Comparison of ENCODE assay signal across 14 mouse cellular contexts in the genomic region with DNA sequence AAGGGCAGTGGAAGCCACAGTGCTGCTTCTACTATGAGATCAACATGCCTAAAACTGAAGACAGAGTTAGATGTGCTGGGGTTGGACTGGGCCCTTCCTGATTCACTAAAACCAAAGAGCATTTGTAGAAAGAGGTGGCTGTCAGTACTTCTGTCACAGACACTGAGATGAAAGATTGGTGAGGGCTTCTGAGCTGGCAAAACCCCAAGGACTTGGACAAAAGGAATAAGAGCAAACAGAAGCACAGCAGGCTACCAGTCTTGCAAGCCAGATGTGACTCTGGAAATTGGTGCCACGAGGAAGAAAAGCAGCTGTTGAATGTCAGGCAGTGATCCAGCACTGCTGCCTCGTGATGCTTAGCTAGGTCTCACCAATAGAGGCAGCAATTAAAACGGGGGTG. TPM values are rescaled to one million over a fixed set of nuclear protein-coding genes. Genes with fewer than 3 reads are reported as not detected.
A peak's percentile ranks its signal among the peaks of the same experiment; 100 is the strongest.
DNase-seq lines count a peak whose midpoint lies in the region; ATAC-seq and TF ChIP-seq lines count a peak whose summit lies in the region.
"Had no signal": no experiment of that assay in that cellular context is flagged by ENCODE, and none has a peak within 500 bp of the region (broad histone marks: within the 10 kb centered on the region; RNA-seq: fewer than 3 reads in every experiment).

No protein-coding gene starts in this region.

- no peaks in the 10 kb centered on the region for H3K36me3 ChIP-seq in heart, embryonic 11.5 days (ENCODE audit: control insufficient read depth, insufficient read depth, low read length)
- no peaks in the 10 kb centered on the region for H3K36me3 ChIP-seq in thymus, adult 2 months (ENCODE audit: control insufficient read depth, insufficient read depth, low read length)

- no peaks in the 10 kb centered on the region for H3K9me3 ChIP-seq in heart, embryonic 11.5 days (replicated peaks; ENCODE audit: control insufficient read depth, low read length)

- TF ChIP-seq CTCF in thymus, adult 2 months (IDR thresholded peaks at IDR 0.05; ENCODE audit: borderline replicate concordance, control insufficient read depth, extremely low read depth, insufficient read depth, low read length, poor library complexity), result no peak

- H3K27ac ChIP-seq in heart, embryonic 11.5 days (ENCODE audit: low read depth, low read length), result no peak overlapping the region
- no peak overlapping the region for H3K27ac ChIP-seq in thymus, adult 2 months (ENCODE audit: control insufficient read depth, insufficient read depth, low read length)

- DNase-seq in heart, adult 18-20 months, result peak; percentile 65 to 69
- peak; percentile 33 for DNase-seq in 3T3-L1 (ENCODE audit: low read depth, low spot score)
- peak; percentile 41 for DNase-seq in heart, adult 8-10 months (ENCODE audit: low spot score)
- peak; percentile 44 to 53 for DNase-seq in lung, adult 18-20 months
- DNase-seq in thymus, adult 2 months, result no peak
- no peak for DNase-seq in right cerebral cortex, postnatal 25 days
- DNase-seq in B cell, adult 2 months, result no peak
- DNase-seq: adrenal gland, postnatal 10 days; right cerebral cortex, postnatal 14 days had no signal

- H3K9ac ChIP-seq in heart, embryonic 11.5 days (ENCODE audit: low read depth, low read length), result no peak overlapping the region

- 17% methylated on average over 3 of the region's 3 CpGs for WGBS in heart, embryonic 11.5 days (ENCODE audit: insufficient replicate concordance)
- 37% methylated on average over 3 of the region's 3 CpGs for WGBS in thymus, adult 2 months

- H3K27me3 ChIP-seq in heart, embryonic 11.5 days (ENCODE audit: control insufficient read depth, insufficient read depth, low read length), result no peaks in the 10 kb centered on the region
- no peaks in the 10 kb centered on the region for H3K27me3 ChIP-seq in thymus, adult 2 months (ENCODE audit: control insufficient read depth, insufficient read depth, low read length)

- no peak for ATAC-seq in heart, embryonic 11.5 days (replicated peaks; ENCODE audit: insufficient number of reproducible peaks, low FRiP score, low TSS enrichment)
- ATAC-seq: intestine, postnatal 0 days had no signal

- no peak overlapping the region for H3K4me2 ChIP-seq in heart, embryonic 11.5 days

- TF ChIP-seq POLR2A in thymus, adult 2 months (IDR thresholded peaks at IDR 0.05; ENCODE audit: control insufficient read depth, extremely low read depth, insufficient read depth, low read length, poor library complexity), result no peak

- no peaks in the 10 kb centered on the region; the same call in 1 of the 2 replicates for H3K4me1 ChIP-seq in heart, embryonic 11.5 days (ENCODE audit: control insufficient read depth, insufficient read depth, low read length)
- no peaks in the 10 kb centered on the region for H3K4me1 ChIP-seq in thymus, adult 2 months (replicated peaks; ENCODE audit: control insufficient read depth, insufficient read depth, low read length)

- H3K4me3 ChIP-seq in heart, embryonic 11.5 days (ENCODE audit: low read depth, low read length), result no peak overlapping the region
- H3K4me3 ChIP-seq in thymus, adult 2 months (ENCODE audit: control insufficient read depth, insufficient read depth, low read length), result no peak overlapping the region
- H3K4me3 ChIP-seq: erythroblast, embryonic 14.5 days had no signal

RNA-seq across cellular contexts. Expression of gene Fmod, which starts 48.2 kb away (rescaled TPM):
- total RNA-seq in heart, adult 18-20 months (2021), result 1 to 10 TPM; 6.2 to 9.3 TPM
- polyA plus RNA-seq in heart, embryonic 11.5 days (2014; fragmentation: Nextera tagmentation; extraction: Ambion mirVana), result 10.6 and 13.4 TPM in 2 replicates
- 10 to 100 TPM in 1 of 4 experiments, 1 to 10 TPM in 3; 5.9 to 14.1 (median 8.2) TPM for total RNA-seq in heart, adult 8-10 months (2022)
- 3.5 and 4.4 TPM in 2 replicates for polyA plus RNA-seq in thymus, adult 2 months (2012; rRNA removed)
- total RNA-seq: monocyte, adult 5-6 weeks; neutrophil, adult 5-6 weeks had no signal
- polyA plus RNA-seq: erythroblast, embryonic 14.5 days had no signal

Comparison
In these comparisons a context has a peak if more than half of its experiments do, and no peak if none do; other contexts are left out.
1. DNase-seq: peak in heart, adult 18-20 months (2 of 2), 3T3-L1 (single experiment), heart, adult 8-10 months (single experiment) and lung, adult 18-20 months (2 of 2); none in thymus, adult 2 months (single experiment), right cerebral cortex, postnatal 25 days (single experiment) and B cell, adult 2 months (0 of 2).